Mouse (Mus musculus) layer of hippocampus, postnatal 14 days (tissue): ENCODE data around the gene Nr1h3. TPM values are rescaled to one million over a fixed set of nuclear protein-coding genes. Genes with fewer than 3 reads are reported as not detected.

Experiments
- DNase-seq, 2 experiments: peaks; one replicate each; pipeline ENCODE4 v3.0.0; 2021 to 2022; ENCODE audit warnings: low spot score in 2 of 2, mixed read lengths in 1 of 2
- long read RNA-seq, 2 experiments: library from polyadenylated mRNA; stranded (forward); transcript quantifications; one replicate each; pipeline ENCODE4 v2.0.0; 2021
- total RNA-seq, 2 experiments: library from RNA; stranded (reverse); gene quantifications; 2 replicates each; pipeline ENCODE4 v1.2.3; 2021

Gene Nr1h3
- 1 to 10 TPM; 3.3 to 5.1 TPM for total RNA-seq
- long read RNA-seq, experiment 1, partial matches to known transcripts, result 0 of 1 reads
- long read RNA-seq, experiment 1, other reads (novel, unspliced or antisense), result 1 of 1 reads
- long read RNA-seq, experiment 2, partial matches to known transcripts, result 0 of 7 reads
- long read RNA-seq, experiment 2, other reads (novel, unspliced or antisense), result 3 of 7 reads

DNA sequence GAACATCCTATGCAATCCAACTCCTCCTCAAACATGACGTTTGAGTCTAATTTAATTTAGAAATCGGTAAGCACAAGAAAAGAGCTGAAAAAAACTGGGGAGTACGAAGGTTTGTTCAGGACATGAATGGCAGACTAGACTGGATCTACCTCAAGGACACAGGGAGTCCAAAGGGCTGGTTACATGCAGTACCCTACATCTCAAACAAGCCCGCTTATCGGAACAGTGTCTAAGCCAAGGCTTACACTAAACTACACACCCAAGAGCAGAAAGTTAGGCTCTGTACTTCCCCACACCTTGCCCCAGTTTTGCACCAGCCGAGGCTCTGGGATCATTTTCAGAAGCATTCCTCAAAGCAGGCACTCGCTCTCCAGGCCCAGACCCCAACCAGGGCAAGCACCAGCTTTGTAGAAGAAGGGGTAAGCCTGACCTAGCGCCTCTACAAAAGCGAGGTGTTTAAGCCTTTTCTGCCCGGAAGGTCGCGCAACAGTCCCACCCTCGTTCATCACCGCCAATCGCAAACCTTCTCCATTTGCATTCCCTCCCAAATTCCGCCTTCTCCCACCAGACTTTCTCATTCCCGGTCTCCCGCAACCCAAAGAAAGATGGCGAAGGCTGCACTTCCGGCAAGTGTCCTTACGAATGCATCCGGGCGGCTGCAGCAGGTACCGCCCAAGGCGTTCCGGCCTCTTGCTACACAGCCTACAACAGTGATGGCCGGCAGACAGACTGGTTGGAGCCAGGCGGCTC is at the start of gene Nr1h3, which contains the start of gene Acp2:
Nr1h3 (minus strand) TSS at position 613 of the 750 bp plus-strand sequence.
Acp2 (plus strand) TSS at position 664 of the 750 bp plus-strand sequence.
- DNase-seq, result peak; percentile 97 to 98

DNA sequence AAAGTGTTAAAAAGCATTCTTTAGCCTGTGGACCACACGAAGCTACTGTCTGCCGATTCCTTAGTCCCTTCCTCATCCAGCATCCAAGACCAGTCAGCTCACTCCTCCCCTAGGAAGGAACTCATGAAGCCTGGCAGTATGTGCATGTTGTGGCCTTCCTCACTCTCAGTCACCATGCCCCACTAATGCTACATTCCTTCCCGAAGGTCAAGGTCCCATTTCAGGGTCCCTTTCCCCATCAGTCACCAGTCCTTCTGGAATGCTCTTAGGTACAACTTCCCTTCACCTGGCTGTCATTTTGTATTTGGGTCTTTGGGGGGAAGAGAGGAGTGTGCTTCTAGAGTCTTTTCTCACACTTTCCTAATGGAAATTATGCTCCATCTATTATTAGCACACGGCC is 49.4 kb upstream of the Nr1h3 start:
- DNase-seq, result no peak

DNA sequence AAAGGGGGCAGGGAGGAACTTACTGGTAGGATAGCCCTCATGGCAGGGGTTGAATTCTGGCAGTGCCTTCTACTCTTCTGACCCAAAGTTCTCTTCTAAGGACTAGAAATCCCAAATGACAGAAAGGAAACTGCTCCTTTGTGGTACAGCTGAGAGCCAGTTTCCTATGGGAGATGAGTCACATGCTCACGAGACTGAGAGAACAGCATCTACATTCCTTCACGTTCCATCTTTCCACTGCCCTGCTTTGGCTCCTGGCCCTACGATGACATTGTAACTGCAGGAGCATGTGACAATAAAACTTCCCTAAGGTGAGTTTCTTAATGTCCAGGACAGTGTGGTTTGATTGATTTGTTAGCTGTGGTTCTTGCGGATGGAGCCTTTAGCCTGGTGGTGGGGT is 45.7 kb upstream of the Nr1h3 start:
- no peak for DNase-seq

DNA sequence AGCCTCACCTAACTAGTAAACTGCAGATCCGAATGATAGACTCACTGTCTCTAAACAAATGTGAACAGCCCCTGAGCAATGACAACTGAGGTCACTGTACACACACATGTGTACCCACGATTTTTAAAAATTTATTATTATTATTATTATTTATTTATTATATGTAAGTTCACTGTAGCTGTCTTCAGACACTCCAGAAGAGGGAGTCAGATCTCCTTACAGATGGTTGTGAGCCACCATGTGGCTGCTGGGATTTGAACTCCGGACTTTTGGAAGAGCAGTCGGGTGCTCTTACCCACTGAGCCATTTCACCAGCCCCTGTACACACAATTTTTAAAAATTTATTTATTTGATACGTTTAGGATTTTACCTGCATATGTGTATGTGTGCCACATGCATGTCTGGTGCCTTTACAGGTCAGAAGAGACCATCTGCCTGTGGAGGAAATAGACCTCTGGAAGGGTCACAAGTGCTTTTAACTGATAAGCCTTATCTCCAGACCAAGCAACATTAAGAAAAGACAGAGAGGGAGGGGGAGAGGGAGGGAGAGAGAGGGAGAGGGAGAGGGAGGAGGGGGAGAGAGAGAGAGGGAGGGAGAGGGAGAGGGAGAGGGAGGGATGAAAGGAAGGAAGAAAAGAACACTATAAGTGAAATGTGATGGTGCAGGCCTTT is 42.1 kb upstream of the Nr1h3 start:
- DNase-seq, result no peak

DNA sequence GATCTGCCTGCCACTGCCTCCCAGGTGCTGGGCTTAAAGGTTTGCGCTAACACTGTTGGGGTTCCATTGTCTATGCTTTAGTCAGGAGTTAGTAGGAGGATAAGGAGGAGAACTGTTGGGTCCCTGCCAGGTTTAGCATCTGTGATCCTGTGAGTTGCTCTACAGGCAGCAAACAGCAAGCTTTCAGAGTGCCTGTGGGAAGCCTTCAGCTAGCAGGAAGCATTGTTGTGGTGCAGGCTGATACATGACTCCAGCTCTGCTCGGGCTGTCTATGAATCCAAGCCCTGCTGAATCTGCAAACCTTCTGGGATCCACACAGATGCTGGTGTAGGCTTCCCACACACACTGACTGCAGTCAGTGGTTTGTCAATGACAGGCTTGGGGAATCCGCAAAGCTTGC is 40.8 kb upstream of the Nr1h3 start:
- peak; percentile 47 to 68 for DNase-seq

DNA sequence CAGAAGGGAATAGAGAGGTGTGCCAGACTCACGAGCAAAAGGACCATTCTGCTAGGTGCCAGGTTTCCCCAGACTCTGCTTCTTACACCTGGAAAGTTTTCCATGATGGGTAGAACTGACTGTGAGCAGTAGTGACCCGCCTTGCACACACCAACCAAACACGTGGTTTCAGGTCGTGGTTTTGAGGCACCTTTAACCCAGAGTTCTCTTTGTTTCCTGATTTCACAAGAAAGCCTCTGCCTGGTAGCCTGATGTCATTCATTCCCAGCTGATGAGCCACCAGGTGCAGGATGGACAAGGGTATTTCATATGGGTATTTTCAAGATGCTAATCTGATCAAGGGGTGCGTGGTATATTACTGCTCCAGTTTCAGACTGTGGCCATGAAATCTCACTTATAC is 39.9 kb upstream of the Nr1h3 start:
- no peak for DNase-seq

DNA sequence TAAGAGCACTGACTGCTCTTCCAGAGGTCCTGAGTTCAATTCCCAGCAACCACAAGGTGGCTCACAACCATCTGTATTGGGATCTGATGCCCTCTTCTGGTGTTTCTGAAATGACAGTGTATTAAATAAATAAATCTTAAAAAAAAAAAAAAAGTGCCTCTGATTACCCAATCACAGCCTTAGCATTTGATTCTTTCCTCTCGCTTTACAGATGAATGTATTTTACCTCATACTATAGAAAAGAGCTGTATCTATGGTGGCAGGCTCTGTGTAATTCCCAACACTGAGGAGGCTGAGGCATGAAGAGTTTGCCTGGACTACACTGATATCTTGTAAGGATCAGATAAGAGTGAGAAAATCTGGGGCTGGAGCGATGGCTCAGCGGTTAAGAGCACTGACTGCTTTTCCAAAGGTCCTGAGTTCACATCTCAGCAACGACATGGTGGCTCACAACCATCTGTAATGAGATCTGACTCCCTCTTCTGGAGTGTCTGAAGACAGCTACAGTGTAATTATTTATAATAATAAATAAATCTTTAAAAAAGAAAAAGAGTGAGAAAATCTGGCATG is 35.0 kb upstream of the Nr1h3 start:
- peak in 1 of 2 experiments; percentile 49 for DNase-seq

DNA sequence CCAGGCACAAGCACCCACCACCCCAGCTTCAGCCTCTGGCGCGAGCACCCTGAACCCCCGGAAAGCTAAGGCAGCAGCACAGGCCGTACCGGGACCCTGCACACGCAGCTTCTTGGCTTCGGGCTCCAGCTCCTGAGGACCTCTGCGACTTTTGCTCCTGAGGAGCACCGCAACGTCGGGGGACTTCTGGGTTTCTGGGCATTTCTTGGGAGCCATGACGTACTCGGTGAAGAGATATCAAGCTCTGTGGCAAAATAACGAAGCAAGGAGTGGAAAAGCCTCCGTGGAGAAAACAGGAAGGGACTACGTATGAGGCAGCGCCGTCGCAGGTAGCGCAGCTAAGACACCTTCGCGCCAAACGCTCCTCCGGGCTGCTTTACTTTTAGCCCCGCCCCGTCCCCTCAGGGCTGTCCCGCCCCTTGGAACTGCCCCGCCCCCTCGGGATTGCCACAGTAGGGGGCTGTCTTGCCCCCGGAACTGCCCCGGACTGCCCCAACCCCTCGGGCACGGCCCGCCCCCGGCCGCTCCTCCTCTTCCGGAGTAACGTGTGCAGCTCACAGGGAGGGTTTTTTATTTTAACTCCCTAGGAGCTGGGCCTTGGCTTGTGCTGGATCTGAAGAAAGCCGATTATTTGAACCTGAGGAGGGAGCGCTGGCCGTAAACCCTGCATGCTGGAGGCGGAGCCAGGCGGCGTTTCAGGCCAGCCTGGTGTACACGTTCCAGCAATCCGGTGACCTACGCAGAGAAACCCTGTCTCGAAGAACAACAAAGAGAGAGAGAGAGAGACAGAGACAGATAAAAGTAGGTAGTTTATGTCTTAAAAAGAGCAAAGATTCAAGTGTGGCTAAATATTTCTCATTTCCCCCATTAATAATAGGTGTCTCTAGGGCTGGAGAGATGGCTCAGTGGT is 34.2 kb upstream of the Nr1h3 start, which contains the start of gene Ddb2:
Ddb2 (minus strand) TSS at position 382 of the 910 bp plus-strand sequence.
- DNase-seq, result peak; percentile 82 to 91

DNA sequence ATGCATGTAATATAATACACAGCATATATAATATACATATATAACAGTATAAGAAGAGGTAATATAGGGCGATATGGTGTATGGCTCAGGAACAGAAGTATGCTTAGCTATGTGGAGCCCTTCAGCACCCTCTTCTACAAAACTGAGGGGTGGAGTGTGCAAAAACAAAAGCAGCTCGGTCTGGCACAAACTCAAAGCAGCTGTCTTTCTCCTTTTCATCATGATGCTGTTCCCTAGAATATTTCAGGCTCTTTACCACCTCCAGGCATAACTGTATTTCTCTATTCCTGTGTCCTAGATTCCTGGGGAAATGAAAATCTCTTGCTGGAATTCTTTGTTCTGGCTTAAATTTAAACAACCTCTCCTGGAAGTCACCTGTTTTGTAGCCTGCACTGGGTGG is 27.1 kb upstream of the Nr1h3 start:
- no peak for DNase-seq

DNA sequence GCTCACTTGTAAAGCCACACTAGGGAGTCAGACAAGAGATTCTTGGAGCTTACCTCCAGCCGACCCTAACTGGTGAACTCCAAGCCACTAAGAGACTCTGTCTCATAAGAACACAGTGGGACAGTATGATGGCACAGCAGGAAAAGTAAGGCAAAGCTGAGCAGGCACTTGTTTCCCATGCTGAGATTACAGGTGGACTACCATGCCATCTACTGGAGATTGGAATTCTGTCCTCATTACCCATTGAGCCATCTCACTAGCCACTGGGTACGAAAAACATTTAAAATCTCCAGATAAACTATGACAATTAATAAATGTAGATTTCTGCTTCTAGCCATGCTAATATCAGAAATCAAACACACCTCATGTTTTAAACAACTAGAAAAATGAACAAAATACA is 21.0 kb upstream of the Nr1h3 start:
- DNase-seq, result no peak

DNA sequence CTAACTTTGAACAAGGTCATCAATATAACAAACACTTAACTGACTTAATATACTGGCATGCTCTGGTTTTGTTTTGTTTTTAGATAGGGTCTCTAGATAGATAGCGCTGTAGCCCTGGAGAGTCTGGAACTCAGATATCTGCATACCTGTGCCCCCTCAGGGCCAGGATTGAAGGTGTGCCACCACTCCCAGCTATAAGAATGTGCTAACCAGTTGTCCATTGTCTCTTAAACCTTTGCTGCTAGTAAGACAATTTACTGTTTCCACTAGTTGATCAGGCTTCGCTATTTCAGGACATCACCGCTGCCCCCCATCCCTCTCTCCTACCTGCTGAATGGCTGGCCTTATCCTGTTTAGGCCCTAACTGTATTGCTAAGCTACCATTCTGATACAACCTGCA is 17.9 kb upstream of the Nr1h3 start:
- DNase-seq, result no peak

DNA sequence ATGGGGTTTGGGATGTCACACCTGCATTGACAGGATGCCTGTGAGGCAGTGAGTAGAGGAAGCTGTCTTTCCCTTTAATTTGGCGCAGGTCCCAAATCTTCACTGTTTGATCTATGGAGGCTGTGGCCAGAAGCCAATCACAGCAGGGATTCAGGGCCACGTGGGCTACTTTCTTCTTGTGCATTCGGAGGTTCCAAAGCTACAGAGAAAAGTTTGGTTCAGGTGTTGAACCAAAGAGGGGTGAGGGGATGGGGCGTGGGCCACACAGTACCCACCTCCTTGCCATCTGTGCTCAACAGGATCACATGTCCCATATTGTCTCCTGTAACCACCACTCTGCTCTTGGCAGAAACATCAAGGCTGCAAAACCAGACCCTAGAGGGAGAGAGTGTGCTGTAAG is 14.4 kb upstream of the Nr1h3 start:
- DNase-seq, result no peak

DNA sequence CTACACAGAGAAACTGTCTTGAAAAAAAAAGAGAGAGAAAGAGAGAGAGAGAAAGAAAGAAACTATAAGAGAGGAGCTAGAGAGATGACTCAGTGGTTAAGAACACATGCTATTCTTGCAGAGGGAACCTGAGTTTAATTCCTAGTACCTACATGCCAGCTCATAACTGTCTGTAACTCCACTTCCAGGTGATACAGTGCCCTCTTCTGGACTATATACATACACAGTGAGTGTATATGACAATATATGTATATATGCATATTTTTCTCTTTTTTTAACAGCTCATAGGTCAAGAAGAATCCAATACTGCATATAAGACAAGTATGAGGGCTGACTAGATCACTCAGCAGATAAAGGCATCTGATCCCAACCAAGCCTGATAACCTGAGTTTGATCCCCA is 10.7 kb upstream of the Nr1h3 start:
- DNase-seq, result no peak

DNA sequence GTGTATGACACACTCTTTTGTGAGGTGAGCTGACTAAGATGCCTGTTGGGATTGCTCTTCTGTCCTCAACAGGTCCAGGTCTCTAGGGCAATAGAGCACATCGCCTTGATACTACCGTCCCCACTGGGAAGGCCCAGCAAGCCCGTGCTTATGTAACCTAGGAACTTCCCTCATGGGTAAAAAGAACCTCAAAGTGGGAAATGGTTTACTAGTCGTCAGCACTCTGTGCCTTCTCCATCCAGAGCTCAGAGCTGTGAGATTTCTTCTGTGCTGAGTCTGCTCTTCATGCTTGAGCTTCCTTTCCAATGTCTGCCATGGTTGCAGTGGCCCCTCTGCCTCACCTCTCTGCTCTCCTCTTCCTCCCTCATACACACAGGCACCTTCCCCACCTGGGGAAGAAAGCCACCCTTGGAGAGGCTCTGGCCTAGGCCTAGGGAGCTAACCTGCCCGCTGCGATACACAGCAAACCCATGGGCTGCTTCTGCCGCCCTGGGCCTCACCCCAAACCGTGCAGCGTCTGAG is 3.7 kb upstream of the Nr1h3 start:
- DNase-seq, result no peak

DNA sequence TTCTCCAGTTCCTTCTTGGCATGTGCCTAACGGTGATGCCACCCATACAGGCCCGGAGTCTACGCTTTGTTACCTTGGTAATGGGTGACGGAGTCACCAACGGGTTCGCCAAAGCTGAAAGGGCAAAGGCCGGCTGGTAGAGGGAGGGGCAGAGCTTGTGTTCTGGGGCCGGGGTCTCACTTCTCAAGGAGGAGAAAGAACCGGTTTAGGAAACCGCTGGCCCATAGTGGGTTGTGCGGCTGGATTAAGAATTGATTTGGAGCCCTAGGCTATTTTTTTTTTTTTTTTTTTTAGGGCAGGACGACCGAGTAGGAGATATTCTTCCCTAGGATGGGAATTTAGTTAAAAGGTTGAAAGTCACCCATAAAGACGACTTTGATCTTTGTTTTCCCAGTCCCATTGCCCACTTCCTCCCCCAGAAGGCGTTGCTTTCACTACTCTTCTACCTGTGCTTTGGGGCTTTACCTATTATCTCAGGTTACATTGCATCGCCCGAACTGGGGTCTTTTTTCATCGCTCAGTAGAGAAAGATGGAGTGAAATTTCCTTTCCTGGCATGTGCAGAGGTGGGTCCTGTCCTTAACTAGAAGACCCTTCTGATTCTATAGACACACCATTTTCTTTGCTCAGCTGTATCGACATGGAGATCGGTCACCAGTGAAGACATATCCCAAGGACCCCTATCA is 480 bp upstream of the Nr1h3 start:
- no peak for DNase-seq

DNA sequence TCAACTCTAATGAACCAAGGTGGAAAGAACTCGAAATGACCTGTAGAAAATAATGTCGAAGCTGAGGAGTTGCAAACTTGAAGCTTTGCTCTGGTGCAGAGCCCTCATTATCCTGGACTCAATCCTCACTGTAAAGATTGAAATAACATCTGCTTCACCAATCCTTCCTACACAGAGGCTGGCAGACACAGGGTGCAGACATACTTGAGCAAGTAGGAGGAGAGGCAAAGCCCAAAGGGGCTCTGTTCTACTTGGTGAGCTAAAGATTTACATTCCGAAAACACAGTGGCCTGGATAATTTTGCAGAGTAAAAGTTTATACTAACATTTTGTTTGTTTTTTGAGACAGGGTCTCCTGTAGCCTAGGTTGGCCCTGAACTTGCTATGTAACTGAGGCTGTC is 3.7 kb downstream of the Nr1h3 start:
- no peak for DNase-seq

DNA sequence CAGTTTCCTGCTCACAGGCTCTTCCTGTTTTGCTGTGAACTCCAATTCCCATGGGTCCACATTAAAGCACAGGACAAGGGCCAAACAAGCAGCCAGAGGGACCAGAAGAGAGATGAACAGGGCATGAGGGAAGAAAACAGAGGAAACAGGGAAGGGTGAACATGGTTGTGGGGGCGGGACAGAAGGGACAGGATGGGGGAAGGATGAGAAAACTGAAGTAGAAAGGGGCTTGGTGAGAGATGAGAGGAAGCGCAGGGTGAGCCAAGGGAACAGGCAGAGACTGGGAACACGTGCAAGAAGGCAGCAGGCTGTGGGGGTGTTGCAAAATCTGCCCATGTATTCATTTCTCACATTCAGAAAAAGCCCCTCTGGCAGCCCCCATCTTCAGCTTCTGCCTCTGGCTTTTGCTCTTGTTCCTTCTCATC is 6.0 kb downstream of the Nr1h3 start:
- peak; percentile 55 to 82 for DNase-seq

DNA sequence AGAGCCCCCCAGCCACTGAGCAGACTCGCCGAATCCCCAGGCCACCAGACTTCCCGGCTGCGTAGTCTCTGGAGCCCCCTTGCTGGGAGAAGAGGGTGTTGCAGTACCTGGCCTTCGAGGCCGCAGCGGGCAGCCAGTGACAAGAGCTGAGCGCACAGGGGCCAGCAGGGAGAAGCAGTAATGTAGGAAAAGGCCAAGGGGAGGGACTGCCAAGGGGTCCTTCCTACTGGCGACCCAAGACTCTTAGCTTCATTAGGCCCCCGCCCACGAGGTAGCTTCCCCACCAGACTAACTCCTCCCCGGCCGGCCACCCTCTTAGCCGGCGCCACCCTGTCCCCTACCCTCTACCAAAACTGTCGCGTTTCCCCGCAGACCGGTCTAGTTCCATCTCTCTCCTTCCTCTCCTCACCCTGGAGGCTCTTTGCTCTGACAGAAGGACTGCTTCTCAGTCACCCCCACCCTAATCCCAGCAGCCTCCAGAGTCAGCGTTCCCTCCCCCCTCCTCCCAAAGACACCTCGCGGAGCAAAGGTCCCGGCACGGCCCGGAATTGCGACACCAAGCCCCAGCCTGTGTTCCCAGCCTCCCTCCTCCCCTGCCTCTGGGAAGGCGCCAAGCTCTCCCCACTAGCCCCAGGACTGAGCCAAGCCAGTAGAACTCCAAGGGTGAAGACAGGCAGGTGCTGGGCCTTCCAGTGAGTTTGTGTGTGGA is 7.9 kb downstream of the Nr1h3 start:
- peak; percentile 53 to 57 for DNase-seq

DNA sequence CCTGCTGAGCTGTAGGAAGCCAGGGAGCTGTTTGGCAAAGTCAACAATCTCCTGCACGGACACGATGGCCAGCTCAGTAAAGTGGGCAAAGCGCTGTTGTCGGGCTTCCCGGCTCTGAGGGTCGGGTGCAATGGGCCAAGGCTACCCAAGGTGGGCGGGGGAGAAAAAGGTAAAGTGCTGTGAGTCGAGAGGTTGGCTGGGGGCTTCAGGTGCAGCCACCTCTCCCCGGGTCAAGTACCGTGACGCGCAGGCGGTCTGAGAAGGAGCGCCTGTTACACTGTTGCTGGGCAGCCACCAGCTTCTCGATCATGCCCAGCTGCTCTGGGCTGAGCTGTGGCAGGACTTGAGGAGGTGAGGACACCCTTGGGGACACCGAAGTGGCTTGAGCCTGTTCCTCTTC is 12.1 kb downstream of the Nr1h3 start:
- no peak for DNase-seq
